8 mouse cellular contexts compared by ENCODE assay signal in genomic region chr13:49146698-49147006, GRCm38 (mm10). TPM values are rescaled to one million over a fixed set of nuclear protein-coding genes. Genes with fewer than 3 reads are reported as not detected.
DNase-seq lines count a peak whose midpoint lies in the region; ATAC-seq and TF ChIP-seq lines count a peak whose summit lies in the region.

No protein-coding gene starts in this region.

- H3K36me3 ChIP-seq in heart, embryonic 10.5 days, result no peaks in the 10 kb centered on the region
- H3K36me3 ChIP-seq in thymus, adult 2 months (ENCODE audit: control insufficient read depth, insufficient read depth, low read length), result no peaks in the 10 kb centered on the region
- no peaks in the 10 kb centered on the region for H3K36me3 ChIP-seq in limb, embryonic 13.5 days

- H3K4me2 ChIP-seq in limb, embryonic 13.5 days (replicated peaks), result peak overlapping the region; percentile 92

- H3K4me1 ChIP-seq in heart, embryonic 10.5 days, result peaks cover 46% of the 10 kb centered on the region
- peaks cover 17% of the 10 kb centered on the region for H3K4me1 ChIP-seq in thymus, adult 2 months (replicated peaks; ENCODE audit: control insufficient read depth, insufficient read depth, low read length)
- H3K4me1 ChIP-seq in limb, embryonic 13.5 days, result peaks cover 32% of the 10 kb centered on the region

- no peak for DNase-seq in heart, embryonic 10.5 days (ENCODE audit: low spot score)
- DNase-seq in heart, adult 11 months, result no peak
- DNase-seq in thymus, adult 2 months, result no peak
- DNase-seq in thymus, adult 18-20 months, result no peak
- no peak for DNase-seq in ovary, adult 18-20 months (ENCODE audit: low spot score)
- no peak for DNase-seq in spleen, adult 12 weeks (ENCODE audit: low spot score)
- no peak for DNase-seq in cerebellum, adult 11 months

- TF ChIP-seq POLR2A in thymus, adult 2 months (IDR thresholded peaks at IDR 0.05; ENCODE audit: control insufficient read depth, extremely low read depth, insufficient read depth, low read length, poor library complexity), result no peak

- 2% methylated on average over 25 of the region's 44 CpGs for WGBS in heart, embryonic 10.5 days
- WGBS in thymus, adult 2 months, result 1% methylated on average over 43 of the region's 44 CpGs
- under 1% methylated on average over 38 of the region's 44 CpGs for WGBS in limb, embryonic 13.5 days

- peak overlapping the region; percentile 85 for H3K27ac ChIP-seq in heart, embryonic 10.5 days
- no peak overlapping the region for H3K27ac ChIP-seq in thymus, adult 2 months (ENCODE audit: control insufficient read depth, insufficient read depth, low read length)
- no peak overlapping the region for H3K27ac ChIP-seq in limb, embryonic 13.5 days

- peaks cover 87% of the 10 kb centered on the region for H3K27me3 ChIP-seq in heart, embryonic 10.5 days (ENCODE audit: insufficient read depth, poor library complexity, severe bottlenecking)
- H3K27me3 ChIP-seq in thymus, adult 2 months (ENCODE audit: control insufficient read depth, insufficient read depth, low read length), result peaks cover 15% of the 10 kb centered on the region
- H3K27me3 ChIP-seq in limb, embryonic 13.5 days, result peaks cover 81% of the 10 kb centered on the region

- peak overlapping the region; percentile 68 for H3K9ac ChIP-seq in limb, embryonic 13.5 days

- H3K4me3 ChIP-seq in heart, embryonic 10.5 days, result peak overlapping the region; percentile 79
- H3K4me3 ChIP-seq in thymus, adult 2 months (ENCODE audit: control insufficient read depth, insufficient read depth, low read length), result peak overlapping the region; percentile 48; the same call in 1 of the 2 replicates
- H3K4me3 ChIP-seq in limb, embryonic 13.5 days, result peak overlapping the region; percentile 65

- ATAC-seq in limb, embryonic 13.5 days (ENCODE audit: low FRiP score, low read depth), result 0 out of 2 replicates have a peak, but pooled peaks have one; percentile 5

- no peak for TF ChIP-seq CTCF in thymus, adult 2 months (IDR thresholded peaks at IDR 0.05; ENCODE audit: borderline replicate concordance, control insufficient read depth, extremely low read depth, insufficient read depth, low read length, poor library complexity)

- no peaks in the 10 kb centered on the region for H3K9me3 ChIP-seq in heart, embryonic 10.5 days
- no peaks in the 10 kb centered on the region for H3K9me3 ChIP-seq in limb, embryonic 13.5 days

RNA-seq across cellular contexts. Expression of gene Wnk2, which starts 1.2 kb away (rescaled TPM):
- 0.89 TPM in 2 replicates for polyA plus RNA-seq in heart, embryonic 10.5 days (2016; fragmentation: Nextera tagmentation; extraction: Ambion mirVana)
- polyA plus RNA-seq in thymus, adult 2 months (2012; rRNA removed), result 2.3 and 3.9 TPM in 2 replicates
- 2.0 and 2.1 TPM in 2 replicates for polyA plus RNA-seq in limb, embryonic 13.5 days (2015; fragmentation: Nextera tagmentation; extraction: Ambion mirVana)

RNA-seq across cellular contexts. Expression of gene Ninj1, which starts 40.6 kb away (rescaled TPM):
- polyA plus RNA-seq in heart, embryonic 10.5 days (2016; fragmentation: Nextera tagmentation; extraction: Ambion mirVana), result 51.3 and 55.3 TPM in 2 replicates
- 98.1 and 113 TPM in 2 replicates for polyA plus RNA-seq in thymus, adult 2 months (2012; rRNA removed)
- polyA plus RNA-seq in limb, embryonic 13.5 days (2015; fragmentation: Nextera tagmentation; extraction: Ambion mirVana), result 47.1 and 50.5 TPM in 2 replicates
